Mouse (Mus musculus) bone marrow macrophage, adult 2 months (primary cell): ENCODE measurements around the gene Cideb.

Experiments
- CTCF ChIP-seq: IDR thresholded peaks from 2 replicates; pipeline ENCODE4 v1.5.1; 2012; ENCODE audit warnings: low read depth, mild to moderate bottlenecking, low read length, moderate library complexity
- POLR2A ChIP-seq: IDR thresholded peaks from 2 replicates; pipeline ENCODE4 v1.6.1; 2012; ENCODE audit warnings: mild to moderate bottlenecking, low read depth, low read length, borderline replicate concordance

DNA sequence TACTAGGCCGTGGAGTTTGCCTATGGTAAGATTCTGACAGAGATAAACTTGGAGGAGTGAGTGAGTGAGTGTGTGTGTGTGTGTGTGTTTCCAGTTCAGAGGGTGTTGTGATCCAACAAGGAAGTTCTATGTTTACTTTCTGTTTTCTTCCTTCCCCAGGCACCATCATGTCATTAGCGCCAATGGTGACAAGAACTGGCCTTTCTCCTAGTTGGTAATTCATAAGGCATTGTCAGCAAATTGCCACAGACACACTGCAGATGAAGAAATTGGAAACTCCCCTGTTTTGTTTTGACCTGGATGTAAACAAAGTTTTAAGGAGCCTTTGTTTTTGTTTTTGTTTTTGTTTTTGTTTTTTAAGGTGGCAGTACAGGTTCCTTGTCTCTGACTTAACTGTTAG is 35.2 kb upstream of the Cideb start:
- no peak for TF ChIP-seq CTCF
- no peak for TF ChIP-seq POLR2A
